Mouse (Mus musculus): Measurements from ENCODE around the gene Ebf1. TPM values are rescaled to one million over a fixed set of nuclear protein-coding genes. Genes with fewer than 3 reads are reported as not detected.

The Ebf1 gene
- polyA plus RNA-seq, 1 experiment from 2014 or later: 10.0 TPM

GRCm38 (mm10) chr11:44740278-44741041 lies 123.3 kb downstream of the Ebf1 start:
- no peak for DNase-seq (ENCODE audit: low spot score)
- 27% methylated on average over 6 of the region's 6 CpGs for WGBS
- no peak overlapping the region for H3K4me3 ChIP-seq (ENCODE audit: low read depth, low read length)
- H3K27me3 ChIP-seq (replicated peaks; ENCODE audit: control insufficient read depth, insufficient read depth, low read length): peaks cover 10% of the 10 kb centered on the region
- H3K9ac ChIP-seq (ENCODE audit: low read length): no peak overlapping the region
- ATAC-seq (replicated peaks; ENCODE audit: low FRiP score, low TSS enrichment, low read depth): no peak
- H3K36me3 ChIP-seq (ENCODE audit: control insufficient read depth, insufficient read depth, low read length): no peaks in the 10 kb centered on the region
- H3K27ac ChIP-seq (ENCODE audit: low read depth): no peak overlapping the region
- no peak overlapping the region for H3K4me2 ChIP-seq (ENCODE audit: low read length)
- H3K4me1 ChIP-seq (replicated peaks; ENCODE audit: control insufficient read depth, insufficient read depth, low read length): no peaks in the 10 kb centered on the region
- H3K9me3 ChIP-seq (ENCODE audit: control insufficient read depth, low read length): no peaks in the 10 kb centered on the region

GRCm38 (mm10) chr11:44741042-44741491 lies 124.0 kb downstream of the Ebf1 start:
- H3K9me3 ChIP-seq (ENCODE audit: control insufficient read depth, low read length): no peaks in the 10 kb centered on the region
- H3K36me3 ChIP-seq (ENCODE audit: control insufficient read depth, insufficient read depth, low read length): no peaks in the 10 kb centered on the region
- peaks cover 10% of the 10 kb centered on the region for H3K27me3 ChIP-seq (replicated peaks; ENCODE audit: control insufficient read depth, insufficient read depth, low read length)
- no peak for DNase-seq (ENCODE audit: low spot score)
- WGBS: 66% methylated on average over 20 of the region's 20 CpGs
- H3K27ac ChIP-seq (ENCODE audit: low read depth): no peak overlapping the region
- H3K9ac ChIP-seq (ENCODE audit: low read length): no peak overlapping the region
- no peak overlapping the region for H3K4me3 ChIP-seq (ENCODE audit: low read depth, low read length)
- H3K4me1 ChIP-seq (replicated peaks; ENCODE audit: control insufficient read depth, insufficient read depth, low read length): no peaks in the 10 kb centered on the region
- no peak overlapping the region for H3K4me2 ChIP-seq (ENCODE audit: low read length)
- no peak for ATAC-seq (replicated peaks; ENCODE audit: low FRiP score, low TSS enrichment, low read depth)

- WGBS: 66% methylated on average over 7 of the region's 7 CpGs
- no peak for DNase-seq (ENCODE audit: low spot score)
- Histone ChIP-seq H3K27ac (ENCODE audit: low read depth) (no peak overlapping the region), H3K9me3 (ENCODE audit: control insufficient read depth, low read length) (no peaks in the 10 kb centered on the region), H3K4me1 (replicated peaks; ENCODE audit: control insufficient read depth, insufficient read depth, low read length) (no peaks in the 10 kb centered on the region), H3K27me3 (replicated peaks; ENCODE audit: control insufficient read depth, insufficient read depth, low read length) (peaks cover 10% of the 10 kb centered on the region), H3K9ac (ENCODE audit: low read length) (no peak overlapping the region), H3K36me3 (ENCODE audit: control insufficient read depth, insufficient read depth, low read length) (no peaks in the 10 kb centered on the region), H3K4me3 (ENCODE audit: low read depth, low read length) (no peak overlapping the region), H3K4me2 (ENCODE audit: low read length) (no peak overlapping the region)
- ATAC-seq (replicated peaks; ENCODE audit: low FRiP score, low TSS enrichment, low read depth): no peak
Measured at GRCm38 (mm10) chr11:44744446-44744845, 127.3 kb downstream of the Ebf1 start.

GRCm38 (mm10) chr11:44745946-44746345 lies 128.8 kb downstream of the Ebf1 start:
- no peak overlapping the region for H3K4me2 ChIP-seq (ENCODE audit: low read length)
- H3K4me3 ChIP-seq (ENCODE audit: low read depth, low read length): no peak overlapping the region
- H3K9me3 ChIP-seq (ENCODE audit: control insufficient read depth, low read length): no peaks in the 10 kb centered on the region
- no peak overlapping the region for H3K9ac ChIP-seq (ENCODE audit: low read length)
- no peaks in the 10 kb centered on the region for H3K4me1 ChIP-seq (replicated peaks; ENCODE audit: control insufficient read depth, insufficient read depth, low read length)
- peaks cover 7% of the 10 kb centered on the region; the same call in 1 of the 2 replicates for H3K27me3 ChIP-seq (replicated peaks; ENCODE audit: control insufficient read depth, insufficient read depth, low read length)
- no peaks in the 10 kb centered on the region for H3K36me3 ChIP-seq (ENCODE audit: control insufficient read depth, insufficient read depth, low read length)
- DNase-seq (ENCODE audit: low spot score) (no peak), ATAC-seq (replicated peaks; ENCODE audit: low FRiP score, low TSS enrichment, low read depth) (no peak)
- H3K27ac ChIP-seq (ENCODE audit: low read depth): no peak overlapping the region
- 81% methylated on average over 2 of the region's 2 CpGs for WGBS

- Histone ChIP-seq H3K27me3 (replicated peaks; ENCODE audit: control insufficient read depth, insufficient read depth, low read length) (0 out of 2 replicates have a peak, but pooled peaks cover 3% of the 10 kb centered on the region), H3K9me3 (ENCODE audit: control insufficient read depth, low read length) (no peaks in the 10 kb centered on the region), H3K9ac (ENCODE audit: low read length) (no peak overlapping the region), H3K4me1 (replicated peaks; ENCODE audit: control insufficient read depth, insufficient read depth, low read length) (no peaks in the 10 kb centered on the region), H3K4me2 (ENCODE audit: low read length) (no peak overlapping the region), H3K27ac (ENCODE audit: low read depth) (no peak overlapping the region), H3K36me3 (ENCODE audit: control insufficient read depth, insufficient read depth, low read length) (no peaks in the 10 kb centered on the region), H3K4me3 (ENCODE audit: low read depth, low read length) (no peak overlapping the region)
- whole genome bisulfite sequencing: 30% methylated on average over 3 of the region's 3 CpGs
- DNase-seq (ENCODE audit: low spot score): no peak
- no peak for ATAC-seq (replicated peaks; ENCODE audit: low FRiP score, low TSS enrichment, low read depth)
Measured at GRCm38 (mm10) chr11:44746731-44747130, 129.6 kb downstream of the Ebf1 start.

GRCm38 (mm10) chr11:44749309-44749708 lies 132.2 kb downstream of the Ebf1 start:
- no peaks in the 10 kb centered on the region for H3K36me3 ChIP-seq (ENCODE audit: control insufficient read depth, insufficient read depth, low read length)
- H3K4me3 ChIP-seq (ENCODE audit: low read depth, low read length): no peak overlapping the region
- H3K4me2 ChIP-seq (ENCODE audit: low read length): no peak overlapping the region
- 87% methylated on average over 3 of the region's 3 CpGs for WGBS
- DNase-seq (ENCODE audit: low spot score): no peak
- H3K27me3 ChIP-seq (replicated peaks; ENCODE audit: control insufficient read depth, insufficient read depth, low read length): 0 out of 2 replicates have a peak, but pooled peaks cover 2% of the 10 kb centered on the region
- no peaks in the 10 kb centered on the region for H3K9me3 ChIP-seq (ENCODE audit: control insufficient read depth, low read length)
- no peaks in the 10 kb centered on the region for H3K4me1 ChIP-seq (replicated peaks; ENCODE audit: control insufficient read depth, insufficient read depth, low read length)
- no peak for ATAC-seq (replicated peaks; ENCODE audit: low FRiP score, low TSS enrichment, low read depth)
- no peak overlapping the region for H3K9ac ChIP-seq (ENCODE audit: low read length)
- no peak overlapping the region for H3K27ac ChIP-seq (ENCODE audit: low read depth)

- ATAC-seq (replicated peaks; ENCODE audit: low FRiP score, low TSS enrichment, low read depth): no peak
- Histone ChIP-seq H3K4me2 (ENCODE audit: low read length) (no peak overlapping the region), H3K27me3 (replicated peaks; ENCODE audit: control insufficient read depth, insufficient read depth, low read length) (no peaks in the 10 kb centered on the region), H3K27ac (ENCODE audit: low read depth) (no peak overlapping the region), H3K4me3 (ENCODE audit: low read depth, low read length) (no peak overlapping the region), H3K9me3 (ENCODE audit: control insufficient read depth, low read length) (no peaks in the 10 kb centered on the region), H3K9ac (ENCODE audit: low read length) (no peak overlapping the region), H3K36me3 (ENCODE audit: control insufficient read depth, insufficient read depth, low read length) (no peaks in the 10 kb centered on the region), H3K4me1 (replicated peaks; ENCODE audit: control insufficient read depth, insufficient read depth, low read length) (no peaks in the 10 kb centered on the region)
- no peak for DNase-seq (ENCODE audit: low spot score)
- WGBS: 57% methylated on average over 4 of the region's 4 CpGs
Measured at GRCm38 (mm10) chr11:44754336-44754735, 137.2 kb downstream of the Ebf1 start.

GRCm38 (mm10) chr11:44756321-44756720 lies 139.2 kb downstream of the Ebf1 start:
- ATAC-seq (replicated peaks; ENCODE audit: low FRiP score, low TSS enrichment, low read depth) (no peak), DNase-seq (ENCODE audit: low spot score) (no peak)
- Histone ChIP-seq H3K36me3 (ENCODE audit: control insufficient read depth, insufficient read depth, low read length) (no peaks in the 10 kb centered on the region), H3K4me3 (ENCODE audit: low read depth, low read length) (no peak overlapping the region), H3K4me1 (replicated peaks; ENCODE audit: control insufficient read depth, insufficient read depth, low read length) (no peaks in the 10 kb centered on the region), H3K4me2 (ENCODE audit: low read length) (no peak overlapping the region), H3K9me3 (ENCODE audit: control insufficient read depth, low read length) (no peaks in the 10 kb centered on the region), H3K9ac (ENCODE audit: low read length) (no peak overlapping the region), H3K27me3 (replicated peaks; ENCODE audit: control insufficient read depth, insufficient read depth, low read length) (no peaks in the 10 kb centered on the region), H3K27ac (ENCODE audit: low read depth) (no peak overlapping the region)
- 86% methylated on average over 7 of the region's 7 CpGs for WGBS

- H3K9ac ChIP-seq (ENCODE audit: low read length): no peak overlapping the region
- 60% methylated on average over 4 of the region's 4 CpGs for WGBS
- no peaks in the 10 kb centered on the region for H3K9me3 ChIP-seq (ENCODE audit: control insufficient read depth, low read length)
- H3K36me3 ChIP-seq (ENCODE audit: control insufficient read depth, insufficient read depth, low read length): no peaks in the 10 kb centered on the region
- ATAC-seq (replicated peaks; ENCODE audit: low FRiP score, low TSS enrichment, low read depth) (no peak), DNase-seq (ENCODE audit: low spot score) (no peak)
- no peak overlapping the region for H3K4me3 ChIP-seq (ENCODE audit: low read depth, low read length)
- H3K27me3 ChIP-seq (replicated peaks; ENCODE audit: control insufficient read depth, insufficient read depth, low read length): no peaks in the 10 kb centered on the region
- no peak overlapping the region for H3K27ac ChIP-seq (ENCODE audit: low read depth)
- H3K4me1 ChIP-seq (replicated peaks; ENCODE audit: control insufficient read depth, insufficient read depth, low read length): no peaks in the 10 kb centered on the region
- H3K4me2 ChIP-seq (ENCODE audit: low read length): no peak overlapping the region
Measured at GRCm38 (mm10) chr11:44758857-44759256, 141.7 kb downstream of the Ebf1 start.
